Mouse (Mus musculus) liver, embryonic 15.5 days (tissue): ENCODE data around the gene Def6. TPM values are rescaled to one million over a fixed set of nuclear protein-coding genes. Genes with fewer than 3 reads are reported as not detected.
A peak's percentile ranks its signal among the peaks of the same experiment; 100 is the strongest.

Source experiments
- ATAC-seq: fragments of 200-750 bp; cut with Nextera tagmentation; 2 replicates; pipeline ENCODE4 v1.8.0; 2017; ENCODE audit warnings: moderate number of reproducible peaks, mild to moderate bottlenecking, moderate library complexity; ENCODE audit not compliant: insufficient read depth
- H3K27ac ChIP-seq: fragments of 300-500 bp; sonication (generic); replicated peaks from 2 replicates; pipeline ENCODE4 v1.5.1; 2015; ENCODE audit warnings: mild to moderate bottlenecking, inconsistent platforms
- H3K27me3 ChIP-seq: fragments of 300-500 bp; sonication (generic); 2 replicates; pipeline ENCODE4 v1.6.1; 2015; ENCODE audit warnings: mild to moderate bottlenecking, inconsistent platforms
- H3K36me3 ChIP-seq: fragments of 300-500 bp; sonication (generic); replicated peaks from 2 replicates; pipeline ENCODE4 v1.6.1; 2015; ENCODE audit warnings: moderate library complexity, mild to moderate bottlenecking, inconsistent platforms
- H3K4me1 ChIP-seq: fragments of 300-500 bp; sonication (generic); replicated peaks from 2 replicates; pipeline ENCODE4 v1.6.1; 2015; ENCODE audit warnings: inconsistent platforms
- H3K4me2 ChIP-seq: fragments of 300-500 bp; sonication (generic); 2 replicates; pipeline ENCODE4 v1.6.1; 2015; ENCODE audit warnings: moderate library complexity, mild to moderate bottlenecking, inconsistent platforms
- H3K4me3 ChIP-seq: fragments of 300-500 bp; sonication (generic); replicated peaks from 2 replicates; pipeline ENCODE4 v1.5.1; 2015; ENCODE audit warnings: mild to moderate bottlenecking, inconsistent platforms
- H3K9ac ChIP-seq: fragments of 300-500 bp; sonication (generic); 2 replicates; pipeline ENCODE4 v1.6.1; 2015; ENCODE audit warnings: moderate library complexity, mild to moderate bottlenecking, inconsistent platforms
- H3K9me3 ChIP-seq: fragments of 300-500 bp; sonication (generic); replicated peaks from 2 replicates; pipeline ENCODE4 v1.6.1; 2016; ENCODE audit warnings: inconsistent platforms
- WGBS: fragments of 180-500 bp; shearing (Covaris S2); methylation state at CpG from one replicate; pipeline ENCODE4 v1.1.7; 2015; ENCODE audit warnings: mixed read lengths; ENCODE audit not compliant: insufficient replicate concordance; 5-methylcytosine and 5-hydroxymethylcytosine counted together
- polyA plus RNA-seq: library from polyadenylated mRNA; unstranded; fragments of >200 nt; fragmentation: Nextera tagmentation; extraction: Ambion mirVana; gene quantifications from 2 replicates; pipeline ENCODE4 v1.2.1, GENCODE M21; 2015

Def6 gene
- polyA plus RNA-seq, 1 experiment from 2014 or later, result 10.9 TPM

GRCm38 (mm10) chr17:28240846-28241245, 33.3 kb downstream of the Def6 start:
- Histone ChIP-seq H3K4me1 (peaks cover 65% of the 10 kb centered on the region), H3K9ac (no peak overlapping the region), H3K9me3 (no peaks in the 10 kb centered on the region), H3K36me3 (peaks cover 36% of the 10 kb centered on the region), H3K4me3 (no peak overlapping the region), H3K27me3 (no peaks in the 10 kb centered on the region), H3K4me2 (no peak overlapping the region), H3K27ac (no peak overlapping the region)
- 79% methylated on average over 5 of the region's 5 CpGs for WGBS
- ATAC-seq, result no peak

DNA sequence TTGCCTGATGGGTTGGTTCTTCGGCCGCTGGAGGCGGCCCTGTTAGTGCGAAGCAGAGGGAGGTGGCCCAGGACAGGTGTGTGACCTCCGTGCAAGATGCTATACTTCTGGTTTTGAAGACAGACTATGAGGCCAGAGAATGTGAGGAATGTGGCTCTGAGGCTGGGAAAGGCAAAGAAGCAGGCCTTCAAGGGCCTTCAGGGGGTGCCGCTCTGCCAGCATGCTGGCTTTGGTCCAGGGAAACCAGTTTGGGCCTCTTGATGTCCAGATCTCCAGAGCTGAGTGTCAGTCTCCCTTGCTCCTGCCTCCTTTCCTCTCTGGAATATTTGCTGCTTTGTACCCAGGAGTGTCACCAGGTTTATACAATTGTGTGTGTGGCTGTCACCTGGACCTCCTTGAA, 34.7 kb downstream of the Def6 start:
- peaks cover 63% of the 10 kb centered on the region for H3K4me1 ChIP-seq
- WGBS, result 88% methylated on average over 6 of the region's 6 CpGs
- H3K36me3 ChIP-seq, result peaks cover 36% of the 10 kb centered on the region
- no peaks in the 10 kb centered on the region for H3K27me3 ChIP-seq
- ATAC-seq, result no peak
- H3K9me3 ChIP-seq, result no peaks in the 10 kb centered on the region
- H3K4me3 ChIP-seq, result no peak overlapping the region
- H3K4me2 ChIP-seq, result no peak overlapping the region
- H3K9ac ChIP-seq, result no peak overlapping the region
- H3K27ac ChIP-seq, result no peak overlapping the region

- WGBS, result 70% methylated on average over 6 of the region's 6 CpGs
- Histone ChIP-seq H3K27ac (no peak overlapping the region), H3K9ac (no peak overlapping the region), H3K27me3 (no peaks in the 10 kb centered on the region), H3K4me3 (no peak overlapping the region), H3K9me3 (no peaks in the 10 kb centered on the region), H3K4me2 (no peak overlapping the region), H3K4me1 (peaks cover 59% of the 10 kb centered on the region), H3K36me3 (peaks cover 30% of the 10 kb centered on the region)
- no peak for ATAC-seq
Measured at GRCm38 (mm10) chr17:28244214-28244613, 36.6 kb downstream of the Def6 start.

DNA sequence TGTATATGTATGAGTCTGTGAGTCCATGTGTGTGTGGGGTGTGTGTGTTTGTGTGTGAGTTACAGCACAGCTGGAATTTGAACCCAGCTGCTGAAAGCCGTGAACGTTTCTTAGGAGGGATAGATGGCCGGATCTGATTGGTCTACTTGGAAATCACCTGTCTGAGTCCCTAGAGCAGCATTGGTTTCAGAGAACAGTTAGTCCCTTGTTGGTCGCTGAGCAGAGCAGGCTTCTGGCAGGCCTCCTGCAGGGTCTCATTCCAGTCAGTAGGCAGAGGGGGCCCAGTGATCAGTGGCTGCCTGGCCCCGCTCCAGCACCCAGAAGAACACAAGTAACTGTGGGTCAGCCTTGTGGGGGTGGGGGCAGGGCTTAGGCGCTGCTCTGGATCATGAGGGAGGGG, 37.1 kb downstream of the Def6 start:
- no peak overlapping the region for H3K4me3 ChIP-seq
- WGBS, result 66% methylated on average over 6 of the region's 6 CpGs
- no peaks in the 10 kb centered on the region for H3K9me3 ChIP-seq
- H3K27me3 ChIP-seq, result no peaks in the 10 kb centered on the region
- no peak overlapping the region for H3K9ac ChIP-seq
- no peak overlapping the region for H3K4me2 ChIP-seq
- H3K36me3 ChIP-seq, result peaks cover 25% of the 10 kb centered on the region
- ATAC-seq, result peak; percentile 23; the same call in 1 of the 2 replicates
- H3K4me1 ChIP-seq, result peaks cover 54% of the 10 kb centered on the region
- no peak overlapping the region for H3K27ac ChIP-seq

GRCm38 (mm10) chr17:28246640-28247039, 39.1 kb downstream of the Def6 start:
- Histone ChIP-seq H3K27ac (0 out of 2 replicates have a peak overlapping the region, but pooled peaks have one; percentile 45), H3K4me3 (no peak overlapping the region), H3K4me1 (peaks cover 48% of the 10 kb centered on the region), H3K9ac (no peak overlapping the region), H3K9me3 (no peaks in the 10 kb centered on the region), H3K4me2 (no peak overlapping the region), H3K27me3 (no peaks in the 10 kb centered on the region), H3K36me3 (peaks cover 8% of the 10 kb centered on the region)
- 37% methylated on average over 11 of the region's 11 CpGs for WGBS
- ATAC-seq, result no peak

GRCm38 (mm10) chr17:28247613-28248012, 40.0 kb downstream of the Def6 start:
- no peak overlapping the region for H3K9ac ChIP-seq
- peaks cover 51% of the 10 kb centered on the region for H3K4me1 ChIP-seq
- H3K9me3 ChIP-seq, result no peaks in the 10 kb centered on the region
- 25% methylated on average over 6 of the region's 6 CpGs for WGBS
- no peak for ATAC-seq
- peak overlapping the region; percentile 45 for H3K27ac ChIP-seq
- no peaks in the 10 kb centered on the region for H3K27me3 ChIP-seq
- H3K4me2 ChIP-seq, result peak overlapping the region; percentile 29; the same call in 1 of the 2 replicates
- peaks cover 8% of the 10 kb centered on the region; the same call in 1 of the 2 replicates for H3K36me3 ChIP-seq
- H3K4me3 ChIP-seq, result no peak overlapping the region

- Histone ChIP-seq H3K4me1 (peaks cover 48% of the 10 kb centered on the region), H3K4me3 (no peak overlapping the region), H3K9me3 (no peaks in the 10 kb centered on the region), H3K36me3 (peaks cover 8% of the 10 kb centered on the region; the same call in 1 of the 2 replicates), H3K27me3 (no peaks in the 10 kb centered on the region), H3K4me2 (no peak overlapping the region), H3K27ac (no peak overlapping the region), H3K9ac (no peak overlapping the region)
- WGBS, result 46% methylated on average over 12 of the region's 12 CpGs
- no peak for ATAC-seq
Measured at GRCm38 (mm10) chr17:28249062-28249461, 41.5 kb downstream of the Def6 start.

DNA sequence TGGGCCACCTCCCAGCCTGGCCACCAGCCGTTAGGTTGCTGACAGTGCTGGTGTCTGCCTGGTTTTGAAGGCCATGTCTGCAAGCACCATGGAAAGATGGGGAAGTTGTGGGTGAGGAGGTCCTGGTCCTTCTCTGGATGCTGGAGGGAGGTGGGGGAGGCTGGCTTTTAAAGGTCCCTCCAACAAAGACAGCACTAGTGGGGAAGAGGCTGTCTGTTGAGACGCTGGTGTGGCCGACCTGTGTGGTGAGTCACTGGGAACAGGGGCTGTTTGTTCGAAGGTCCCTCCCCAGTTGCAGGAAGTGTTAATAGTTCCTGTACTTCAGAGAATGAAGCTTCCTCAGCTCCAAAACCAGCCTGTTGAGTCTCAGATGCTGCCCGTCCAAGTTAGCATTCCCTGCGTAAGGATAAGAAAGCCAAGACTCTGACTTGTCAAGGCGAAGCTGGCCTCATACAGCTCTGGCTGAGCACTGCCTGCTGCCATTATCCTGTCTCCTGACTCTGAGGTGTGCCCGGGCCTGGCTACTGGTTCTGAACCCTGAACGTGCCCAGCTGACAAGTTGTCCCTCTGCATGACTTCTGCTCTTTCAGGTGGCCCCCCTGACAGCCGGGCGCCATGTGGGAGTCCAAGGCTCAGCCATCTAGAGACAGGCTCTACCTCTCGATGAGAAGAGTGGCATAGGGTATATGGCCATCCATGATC, 44.2 kb downstream of the Def6 start:
- H3K27ac ChIP-seq, result no peak overlapping the region
- H3K4me1 ChIP-seq, result peaks cover 43% of the 10 kb centered on the region

GRCm38 (mm10) chr17:28252281-28252648, 44.7 kb downstream of the Def6 start:
- no peak overlapping the region for H3K4me2 ChIP-seq
- H3K9me3 ChIP-seq, result no peaks in the 10 kb centered on the region
- H3K9ac ChIP-seq, result no peak overlapping the region
- peaks cover 8% of the 10 kb centered on the region; the same call in 1 of the 2 replicates for H3K36me3 ChIP-seq
- no peak for ATAC-seq
- no peak overlapping the region for H3K4me3 ChIP-seq
- 72% methylated on average over 5 of the region's 5 CpGs for WGBS
- no peak overlapping the region for H3K27ac ChIP-seq
- peaks cover 43% of the 10 kb centered on the region for H3K4me1 ChIP-seq
- no peaks in the 10 kb centered on the region for H3K27me3 ChIP-seq

More for the DNA sequence above, 44.2 kb downstream of the Def6 start:
- 53% methylated on average over 12 of the region's 12 CpGs for WGBS
- Histone ChIP-seq H3K9ac (no peak overlapping the region), H3K27me3 (no peaks in the 10 kb centered on the region), H3K4me2 (no peak overlapping the region), H3K9me3 (no peaks in the 10 kb centered on the region), H3K36me3 (peaks cover 8% of the 10 kb centered on the region; the same call in 1 of the 2 replicates), H3K4me3 (no peak overlapping the region)
- no peak for ATAC-seq

DNA sequence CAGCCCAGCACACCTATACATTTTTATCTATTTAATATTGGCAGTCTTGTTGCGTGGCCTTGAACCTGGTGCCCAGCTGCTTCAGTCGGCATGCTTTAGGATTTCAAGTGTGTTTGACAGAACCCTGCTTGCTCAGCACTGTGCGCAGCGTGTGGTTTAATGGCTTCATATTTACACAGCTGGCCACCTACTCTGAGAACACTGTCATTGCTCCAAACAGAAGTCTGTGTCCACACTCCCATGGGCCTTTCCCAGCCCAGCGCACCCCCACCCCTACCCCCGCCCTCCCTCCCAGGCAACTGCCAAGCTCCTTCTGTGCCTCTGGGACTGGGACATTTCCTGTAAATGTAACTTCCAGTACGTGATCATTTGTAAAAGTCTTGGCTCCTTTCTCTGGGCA, 45.6 kb downstream of the Def6 start:
- WGBS, result 69% methylated on average over 7 of the region's 7 CpGs
- H3K4me1 ChIP-seq, result peaks cover 45% of the 10 kb centered on the region
- 0 out of 2 replicates have a peak, but pooled peaks have one; percentile 21 for ATAC-seq
- no peak overlapping the region for H3K9ac ChIP-seq
- no peaks in the 10 kb centered on the region for H3K9me3 ChIP-seq
- H3K4me3 ChIP-seq, result no peak overlapping the region
- H3K27ac ChIP-seq, result no peak overlapping the region
- H3K4me2 ChIP-seq, result no peak overlapping the region
- H3K36me3 ChIP-seq, result peaks cover 8% of the 10 kb centered on the region; the same call in 1 of the 2 replicates
- no peaks in the 10 kb centered on the region for H3K27me3 ChIP-seq

DNA sequence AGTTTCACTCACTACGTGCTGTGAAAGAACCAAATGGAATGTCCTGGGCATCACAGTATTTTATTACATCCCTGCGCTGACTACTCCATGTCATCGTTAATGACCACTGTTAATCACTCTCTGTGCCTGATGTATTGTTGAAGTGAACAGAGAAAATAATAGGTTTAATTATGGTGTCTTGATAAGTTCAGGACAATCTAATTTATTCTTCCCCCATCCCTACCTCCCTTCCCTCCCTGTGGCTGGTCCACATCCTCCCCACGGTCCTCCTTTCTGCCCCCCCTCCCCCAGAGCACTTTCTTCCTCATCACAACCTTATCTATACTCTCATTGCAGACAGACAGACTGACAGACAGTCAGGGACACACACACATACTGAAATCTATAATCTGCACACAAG, 47.2 kb downstream of the Def6 start:
- 56% methylated on average over 4 of the region's 4 CpGs for WGBS
- ATAC-seq, result no peak
- peaks cover 8% of the 10 kb centered on the region; the same call in 1 of the 2 replicates for H3K36me3 ChIP-seq
- H3K4me1 ChIP-seq, result peaks cover 48% of the 10 kb centered on the region
- no peak overlapping the region for H3K9ac ChIP-seq
- no peaks in the 10 kb centered on the region for H3K27me3 ChIP-seq
- H3K4me2 ChIP-seq, result no peak overlapping the region
- H3K9me3 ChIP-seq, result no peaks in the 10 kb centered on the region
- H3K27ac ChIP-seq, result no peak overlapping the region
- H3K4me3 ChIP-seq, result no peak overlapping the region
